Mouse (Mus musculus) embryonic facial prominence, embryonic 13.5 days (tissue): ENCODE results near the gene Prkab2. TPM values are rescaled to one million over a fixed set of nuclear protein-coding genes. Genes with fewer than 3 reads are reported as not detected.

Source experiments
- ATAC-seq: fragments of 200-750 bp; cut with Nextera tagmentation; 2 replicates; pipeline ENCODE4 v1.8.0; 2017; ENCODE audit warnings: low read depth; ENCODE audit not compliant: insufficient number of reproducible peaks, insufficient read depth, low FRiP score, low TSS enrichment
- H3K27ac ChIP-seq: fragments of 300-500 bp; sonication (generic); 2 replicates; pipeline ENCODE4 v1.5.1; 2015; ENCODE audit warnings: moderate library complexity, mild to moderate bottlenecking, inconsistent platforms
- H3K27me3 ChIP-seq: fragments of 300-500 bp; sonication (generic); 2 replicates; pipeline ENCODE4 v1.6.1; 2015; ENCODE audit warnings: mild to moderate bottlenecking, inconsistent platforms
- H3K36me3 ChIP-seq: fragments of 300-500 bp; sonication (generic); 2 replicates; pipeline ENCODE4 v1.6.1; 2015; ENCODE audit warnings: mild to moderate bottlenecking, inconsistent platforms
- H3K4me1 ChIP-seq: fragments of 300-500 bp; sonication (generic); 2 replicates; pipeline ENCODE4 v1.6.1; 2015; ENCODE audit warnings: inconsistent platforms
- H3K4me2 ChIP-seq: fragments of 300-500 bp; sonication (generic); 2 replicates; pipeline ENCODE4 v1.6.1; 2015; ENCODE audit warnings: moderate library complexity, mild to moderate bottlenecking, inconsistent platforms
- H3K4me3 ChIP-seq: fragments of 300-500 bp; sonication (generic); 2 replicates; pipeline ENCODE4 v1.5.1; 2015; ENCODE audit warnings: mild to moderate bottlenecking, inconsistent platforms
- H3K9ac ChIP-seq: fragments of 300-500 bp; sonication (generic); 2 replicates; pipeline ENCODE4 v1.6.1; 2015; ENCODE audit warnings: mild to moderate bottlenecking, inconsistent platforms
- H3K9me3 ChIP-seq: fragments of 300-500 bp; sonication (generic); 2 replicates; pipeline ENCODE4 v1.6.1; 2016; ENCODE audit warnings: inconsistent platforms
- WGBS: fragments of 180-500 bp; shearing (Covaris S2); methylation state at CpG from one replicate; pipeline ENCODE4 v1.1.7; 2015; ENCODE audit warnings: mixed read lengths; 5-methylcytosine and 5-hydroxymethylcytosine counted together
- polyA plus RNA-seq: library from polyadenylated mRNA; unstranded; fragments of >200 nt; fragmentation: Nextera tagmentation; extraction: Ambion mirVana; gene quantifications from 2 replicates; pipeline ENCODE4 v1.2.1, GENCODE M21; 2015

Prkab2 gene
- polyA plus RNA-seq, 1 experiment from 2014 or later, result 6.7 TPM

DNA sequence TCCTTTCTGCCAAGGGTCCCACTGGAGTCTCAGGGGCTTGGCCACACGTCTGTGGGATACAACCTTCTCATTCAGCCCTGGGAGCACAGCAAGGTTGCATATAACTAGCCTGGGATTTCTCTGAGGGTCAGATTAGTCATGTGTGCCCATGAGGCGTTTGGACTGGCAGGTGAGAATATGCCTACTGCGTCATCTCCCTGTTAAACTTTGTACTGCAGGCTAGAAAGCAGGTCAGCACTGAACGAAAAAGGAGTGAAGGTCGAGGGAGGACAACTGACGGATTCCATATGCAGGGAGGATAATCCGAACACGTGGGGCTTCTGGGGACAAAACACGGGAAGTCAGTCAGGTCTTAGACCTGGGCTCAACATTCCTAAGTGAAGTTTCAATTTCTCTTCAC, 39.3 kb downstream of the Prkab2 start:
- H3K4me3 ChIP-seq, result no peak overlapping the region
- H3K4me2 ChIP-seq, result no peak overlapping the region
- H3K27me3 ChIP-seq, result no peaks in the 10 kb centered on the region
- 52% methylated on average over 9 of the region's 9 CpGs for WGBS
- no peak overlapping the region for H3K27ac ChIP-seq
- H3K4me1 ChIP-seq, result no peaks in the 10 kb centered on the region
- no peaks in the 10 kb centered on the region for H3K36me3 ChIP-seq
- H3K9me3 ChIP-seq, result no peaks in the 10 kb centered on the region
- ATAC-seq, result no peak
- H3K9ac ChIP-seq, result no peak overlapping the region

- 0 out of 2 replicates have a peak overlapping the region, but pooled peaks have one; percentile 32 for H3K9ac ChIP-seq
- no peaks in the 10 kb centered on the region for H3K4me1 ChIP-seq
- 79% methylated on average over 3 of the region's 3 CpGs for WGBS
- no peak overlapping the region for H3K4me3 ChIP-seq
- no peak for ATAC-seq
- H3K4me2 ChIP-seq, result no peak overlapping the region
- no peaks in the 10 kb centered on the region for H3K27me3 ChIP-seq
- no peak overlapping the region for H3K27ac ChIP-seq
- no peaks in the 10 kb centered on the region for H3K9me3 ChIP-seq
- no peaks in the 10 kb centered on the region for H3K36me3 ChIP-seq
These were observed 41.1 kb downstream of the Prkab2 start for GRCm38 (mm10) chr3:97699061-97699460.

- no peaks in the 10 kb centered on the region for H3K4me1 ChIP-seq
- no peaks in the 10 kb centered on the region for H3K36me3 ChIP-seq
- H3K27me3 ChIP-seq, result no peaks in the 10 kb centered on the region
- no peak overlapping the region for H3K4me2 ChIP-seq
- no peak overlapping the region for H3K9ac ChIP-seq
- no peak overlapping the region for H3K4me3 ChIP-seq
- H3K27ac ChIP-seq, result no peak overlapping the region
- no peaks in the 10 kb centered on the region for H3K9me3 ChIP-seq
- ATAC-seq, result no peak
- WGBS, result 61% methylated on average over 3 of the region's 3 CpGs
These were observed 43.2 kb downstream of the Prkab2 start for GRCm38 (mm10) chr3:97701198-97701597.

DNA sequence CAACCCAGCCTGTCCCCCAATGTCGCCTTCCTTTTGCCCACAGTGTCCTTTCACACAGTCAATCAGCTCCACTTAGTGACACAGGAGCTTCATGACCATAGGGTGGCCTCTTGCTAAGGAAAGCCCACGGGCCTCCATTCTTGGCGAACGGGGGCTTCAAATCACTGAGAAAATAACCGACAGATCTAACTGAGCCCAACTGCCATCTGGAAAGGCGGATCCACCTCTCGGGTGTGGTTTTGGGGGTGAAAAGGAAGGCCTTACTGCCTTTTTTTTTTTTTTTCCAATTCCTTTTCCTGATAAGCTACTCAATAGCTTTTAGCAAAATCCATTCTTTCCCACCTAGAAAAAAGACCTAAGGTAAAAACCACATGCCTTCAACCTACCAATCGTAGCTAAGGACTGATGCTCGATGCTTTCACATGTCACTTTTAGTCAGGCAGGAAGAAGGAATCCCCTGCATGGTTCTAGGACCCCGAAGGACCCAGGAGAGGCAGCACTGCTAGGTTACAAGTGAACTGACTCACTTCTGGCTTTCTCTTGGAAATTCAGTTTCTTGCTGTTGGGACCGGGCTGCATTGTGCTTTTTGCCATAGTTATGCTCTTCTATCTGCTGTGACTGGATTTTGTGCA, 44.6 kb downstream of the Prkab2 start:
- Histone ChIP-seq H3K4me3 (no peak overlapping the region), H3K27ac (no peak overlapping the region), H3K4me1 (no peaks in the 10 kb centered on the region), H3K36me3 (no peaks in the 10 kb centered on the region), H3K9me3 (no peaks in the 10 kb centered on the region), H3K4me2 (no peak overlapping the region), H3K27me3 (no peaks in the 10 kb centered on the region), H3K9ac (no peak overlapping the region)
- no peak for ATAC-seq
- WGBS, result 91% methylated on average over 11 of the region's 11 CpGs

DNA sequence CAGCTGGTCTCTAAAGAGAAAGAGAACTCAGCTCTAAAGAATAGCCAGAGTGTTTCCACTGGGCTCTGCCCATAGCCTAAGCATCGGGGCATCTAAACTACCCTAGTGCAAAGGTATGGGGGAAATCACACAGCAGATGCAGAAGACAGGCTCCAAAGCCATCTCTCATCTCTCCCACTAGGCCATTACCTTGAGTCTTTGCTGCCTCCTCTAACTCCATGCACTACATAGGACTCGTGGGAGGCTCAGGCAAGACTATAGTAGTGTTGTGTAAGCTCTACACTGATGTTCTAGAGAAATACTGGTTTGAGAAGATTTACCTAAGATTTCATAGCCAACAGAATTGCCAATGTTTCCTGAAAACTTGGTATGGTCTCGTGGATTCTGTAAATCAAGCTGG, 47.5 kb downstream of the Prkab2 start:
- 89% methylated on average over 3 of the region's 3 CpGs for WGBS
- no peak for ATAC-seq
- Histone ChIP-seq H3K4me3 (no peak overlapping the region), H3K4me2 (no peak overlapping the region), H3K9ac (no peak overlapping the region), H3K4me1 (0 out of 2 replicates have a peak, but pooled peaks cover 10% of the 10 kb centered on the region), H3K36me3 (no peaks in the 10 kb centered on the region), H3K27me3 (no peaks in the 10 kb centered on the region), H3K27ac (no peak overlapping the region), H3K9me3 (no peaks in the 10 kb centered on the region)

DNA sequence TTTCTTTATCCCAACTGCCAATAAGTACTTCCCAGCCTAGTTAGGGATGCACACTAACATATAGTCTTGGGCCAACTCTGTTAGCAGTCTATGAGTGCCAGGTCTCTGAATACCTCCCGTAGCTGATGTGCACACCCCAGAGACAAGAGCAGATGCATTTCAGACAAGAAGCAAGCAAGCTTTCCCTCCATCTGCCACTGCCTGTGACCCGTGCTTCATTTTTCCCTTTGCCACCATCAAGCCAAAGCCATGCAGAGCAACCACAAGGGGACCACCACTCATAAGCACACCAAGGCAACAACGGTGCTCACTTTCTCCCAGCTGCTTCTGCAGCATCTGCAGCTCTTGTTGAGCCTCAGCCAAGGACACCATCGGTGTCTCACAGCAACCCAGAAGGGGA, 48.6 kb downstream of the Prkab2 start:
- H3K36me3 ChIP-seq, result no peaks in the 10 kb centered on the region
- no peak overlapping the region for H3K4me3 ChIP-seq
- 85% methylated on average over 4 of the region's 4 CpGs for WGBS
- H3K27me3 ChIP-seq, result no peaks in the 10 kb centered on the region
- no peaks in the 10 kb centered on the region for H3K9me3 ChIP-seq
- no peak overlapping the region for H3K27ac ChIP-seq
- no peak overlapping the region for H3K9ac ChIP-seq
- H3K4me1 ChIP-seq, result 0 out of 2 replicates have a peak, but pooled peaks cover 10% of the 10 kb centered on the region
- no peak overlapping the region for H3K4me2 ChIP-seq
- no peak for ATAC-seq

- no peak for ATAC-seq
- H3K4me3 ChIP-seq, result no peak overlapping the region
- 89% methylated on average over 11 of the region's 11 CpGs for WGBS
These were observed 52.1 kb downstream of the Prkab2 start for GRCm38 (mm10) chr3:97710134-97710533.

DNA sequence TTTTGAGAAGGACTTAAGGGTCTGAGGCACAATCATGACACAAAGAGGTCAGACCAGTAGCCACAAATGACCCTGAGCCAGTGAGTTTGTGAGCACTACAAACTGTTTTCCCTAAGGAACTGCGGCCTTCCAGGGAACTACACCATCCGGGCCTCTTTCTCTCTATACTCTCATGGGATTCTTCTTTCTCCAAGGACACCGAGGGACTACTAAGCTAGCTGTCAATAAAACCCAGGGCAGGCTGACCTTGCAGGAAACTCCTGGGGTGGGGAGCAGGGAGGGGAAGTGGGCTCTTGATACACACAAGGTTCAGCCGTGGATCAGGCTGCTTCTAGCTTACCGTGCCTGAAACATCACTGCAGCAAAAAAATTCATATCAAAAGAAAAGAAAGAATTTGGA, 52.9 kb downstream of the Prkab2 start:
- H3K9me3 ChIP-seq, result no peaks in the 10 kb centered on the region
- no peaks in the 10 kb centered on the region for H3K27me3 ChIP-seq
- H3K27ac ChIP-seq, result no peak overlapping the region
- ATAC-seq, result no peak
- 0 out of 2 replicates have a peak, but pooled peaks cover 10% of the 10 kb centered on the region for H3K4me1 ChIP-seq
- no peak overlapping the region for H3K4me2 ChIP-seq
- no peaks in the 10 kb centered on the region for H3K36me3 ChIP-seq
- H3K9ac ChIP-seq, result no peak overlapping the region
- 53% methylated on average over 5 of the region's 5 CpGs for WGBS
- no peak overlapping the region for H3K4me3 ChIP-seq

More at GRCm38 (mm10) chr3:97710134-97710533, 52.1 kb downstream of the Prkab2 start:
- Histone ChIP-seq H3K36me3 (no peaks in the 10 kb centered on the region), H3K4me1 (0 out of 2 replicates have a peak, but pooled peaks cover 10% of the 10 kb centered on the region), H3K9ac (no peak overlapping the region), H3K9me3 (no peaks in the 10 kb centered on the region), H3K4me2 (no peak overlapping the region), H3K27ac (no peak overlapping the region), H3K27me3 (no peaks in the 10 kb centered on the region)

DNA sequence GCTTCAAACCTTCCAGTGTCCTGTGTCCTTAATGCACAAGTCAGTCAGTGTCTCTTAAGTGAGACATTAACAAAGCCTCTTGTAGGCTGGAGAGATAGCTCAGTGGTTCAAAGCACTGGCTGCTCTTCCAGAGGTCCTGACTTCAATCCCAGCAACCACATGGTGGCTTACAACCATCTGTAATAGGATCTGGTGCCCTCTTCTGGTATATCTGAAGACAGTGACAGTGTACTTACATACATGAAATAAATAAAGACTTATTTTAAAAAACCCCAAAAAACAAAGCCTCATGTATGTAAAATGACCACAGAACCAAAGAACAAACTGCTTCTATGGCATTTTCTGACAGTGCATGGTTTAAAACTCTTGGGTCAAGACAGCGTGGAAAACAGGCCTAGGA, 57.9 kb downstream of the Prkab2 start:
- no peaks in the 10 kb centered on the region for H3K36me3 ChIP-seq
- H3K4me3 ChIP-seq, result no peak overlapping the region
- H3K9me3 ChIP-seq, result no peaks in the 10 kb centered on the region
- H3K27ac ChIP-seq, result no peak overlapping the region
- H3K4me1 ChIP-seq, result no peaks in the 10 kb centered on the region
- no peaks in the 10 kb centered on the region for H3K27me3 ChIP-seq
- no peak overlapping the region for H3K9ac ChIP-seq
- H3K4me2 ChIP-seq, result no peak overlapping the region
- ATAC-seq, result no peak
- 96% methylated on average over 1 of the region's 1 CpGs for WGBS

DNA sequence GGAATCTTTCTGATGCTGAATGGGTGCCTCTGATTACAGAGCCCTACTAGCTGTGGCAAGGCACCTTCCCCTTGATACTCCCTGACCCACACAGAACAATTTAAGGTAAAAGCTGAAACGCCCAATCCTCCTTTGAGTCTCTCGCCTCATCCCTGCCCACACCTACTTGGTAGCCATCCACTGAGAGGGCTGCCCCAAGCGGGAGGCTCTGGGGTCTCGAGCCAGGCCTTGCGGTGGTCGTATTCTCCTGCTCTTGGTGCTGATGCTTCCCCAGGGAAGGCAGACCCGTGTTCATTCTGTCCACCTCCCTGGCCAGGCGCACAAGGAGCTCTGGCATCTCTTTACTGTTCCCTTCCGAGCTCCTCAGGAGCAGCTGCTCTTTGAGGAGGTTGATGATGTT, 61.1 kb downstream of the Prkab2 start:
- H3K4me1 ChIP-seq, result no peaks in the 10 kb centered on the region
- 83% methylated on average over 9 of the region's 9 CpGs for WGBS
- no peak overlapping the region for H3K9ac ChIP-seq
- H3K4me3 ChIP-seq, result no peak overlapping the region
- no peak for ATAC-seq
- no peaks in the 10 kb centered on the region for H3K36me3 ChIP-seq
- H3K27ac ChIP-seq, result no peak overlapping the region
- no peak overlapping the region for H3K4me2 ChIP-seq
- peaks cover 15% of the 10 kb centered on the region; the same call in 1 of the 2 replicates for H3K9me3 ChIP-seq
- H3K27me3 ChIP-seq, result no peaks in the 10 kb centered on the region
